In genomic region chr5:30674001-30674400, GRCm38 (mm10) we compare ENCODE assay signal across 29 mouse cellular contexts. TPM values are rescaled to one million over a fixed set of nuclear protein-coding genes. Genes with fewer than 3 reads are reported as not detected.
DNase-seq lines count a peak whose midpoint lies in the region; ATAC-seq and TF ChIP-seq lines count a peak whose summit lies in the region.
"Had no signal": no experiment of that assay in that cellular context is flagged by ENCODE, and none has a peak within 500 bp of the region (broad histone marks: within the 10 kb centered on the region; RNA-seq: fewer than 3 reads in every experiment).

No protein-coding gene starts in this region.

- no peak for TF ChIP-seq CTCF in liver, adult 2 months (IDR thresholded peaks at IDR 0.05; ENCODE audit: low read depth, low read length)

- no peak overlapping the region for H3K9ac ChIP-seq in liver, adult 2 months (ENCODE audit: low read depth, low read length)
- H3K9ac ChIP-seq in liver, embryonic 12.5 days, result no peak overlapping the region
- no peak overlapping the region for H3K9ac ChIP-seq in liver, embryonic 13.5 days
- no peak overlapping the region for H3K9ac ChIP-seq in liver, embryonic 16.5 days (ENCODE audit: low read depth, low read length)
- no peak overlapping the region for H3K9ac ChIP-seq in hindbrain, embryonic 14.5 days
- H3K9ac ChIP-seq: embryonic facial prominence, embryonic 12.5 days; embryonic facial prominence, embryonic 15.5 days; forebrain, postnatal 0 days; heart, embryonic 12.5 days; heart, embryonic 15.5 days; hindbrain, embryonic 15.5 days had no signal

- peak; percentile 55 for DNase-seq in liver, adult 2 months (ENCODE audit: extremely low read depth, low read depth, low spot score)
- DNase-seq in liver, embryonic 13.5 days, result no peak
- DNase-seq in hindbrain, embryonic 14.5 days (ENCODE audit: low spot score), result no peak
- no peak for DNase-seq in thymus, postnatal 10 days (ENCODE audit: low spot score in 2 of 2)
- DNase-seq: adrenal gland, postnatal 10 days; adrenal gland, postnatal 36 days; B cell, adult 2 months; cerebellum, adult 11 months; cerebellum, adult 2 months; cerebellum, adult 9-11 months; cerebellum, postnatal 25 days; forebrain, postnatal 0 days; gastrocnemius, adult 2 months; gastrocnemius, postnatal 14 days; heart, adult 18-20 months; heart, postnatal 10 days; heart, postnatal 4 days had no signal

- H3K27me3 ChIP-seq in liver, adult 2 months (ENCODE audit: control insufficient read depth, insufficient read depth, low read length), result no peaks in the 10 kb centered on the region
- H3K27me3 ChIP-seq in liver, embryonic 12.5 days (replicated peaks), result no peaks in the 10 kb centered on the region
- no peaks in the 10 kb centered on the region for H3K27me3 ChIP-seq in liver, embryonic 13.5 days
- no peaks in the 10 kb centered on the region for H3K27me3 ChIP-seq in liver, embryonic 16.5 days (ENCODE audit: control insufficient read depth, insufficient read depth, low read depth, low read length)
- H3K27me3 ChIP-seq in hindbrain, embryonic 14.5 days (ENCODE audit: control insufficient read depth, insufficient read depth, low read length), result no peaks in the 10 kb centered on the region
- H3K27me3 ChIP-seq: CH12.LX; embryonic facial prominence, embryonic 12.5 days; embryonic facial prominence, embryonic 15.5 days; heart, embryonic 12.5 days; heart, embryonic 15.5 days; hindbrain, embryonic 15.5 days; Patski had no signal

- H3K9me3 ChIP-seq in liver, embryonic 12.5 days (replicated peaks), result no peaks in the 10 kb centered on the region
- no peaks in the 10 kb centered on the region for H3K9me3 ChIP-seq in liver, embryonic 13.5 days (replicated peaks)
- H3K9me3 ChIP-seq in liver, embryonic 16.5 days (replicated peaks; ENCODE audit: control insufficient read depth, low read length), result no peaks in the 10 kb centered on the region
- no peaks in the 10 kb centered on the region for H3K9me3 ChIP-seq in hindbrain, embryonic 14.5 days (ENCODE audit: control insufficient read depth, low read length)
- H3K9me3 ChIP-seq: embryonic facial prominence, embryonic 12.5 days; embryonic facial prominence, embryonic 15.5 days; G1E; heart, embryonic 12.5 days; heart, embryonic 15.5 days; hindbrain, embryonic 15.5 days had no signal

- H3K4me3 ChIP-seq in liver, adult 2 months (ENCODE audit: insufficient read depth, low read depth, low read length), result no peak overlapping the region
- H3K4me3 ChIP-seq in liver, embryonic 12.5 days, result no peak overlapping the region
- H3K4me3 ChIP-seq in liver, embryonic 13.5 days (replicated peaks), result no peak overlapping the region
- H3K4me3 ChIP-seq in liver, embryonic 16.5 days (ENCODE audit: low read depth, low read length), result no peak overlapping the region
- no peak overlapping the region for H3K4me3 ChIP-seq in hindbrain, embryonic 14.5 days (replicated peaks; ENCODE audit: low read length)
- H3K4me3 ChIP-seq: embryonic facial prominence, embryonic 12.5 days; embryonic facial prominence, embryonic 15.5 days; gastrocnemius, adult 2 months; heart, embryonic 12.5 days; heart, embryonic 15.5 days; hindbrain, embryonic 15.5 days had no signal

- peaks cover 1% of the 10 kb centered on the region; the same call in 1 of the 2 replicates for H3K4me1 ChIP-seq in liver, adult 2 months (ENCODE audit: control insufficient read depth, insufficient read depth, low read length)
- peaks cover 13% of the 10 kb centered on the region for H3K4me1 ChIP-seq in liver, embryonic 12.5 days
- peaks cover 17% of the 10 kb centered on the region for H3K4me1 ChIP-seq in liver, embryonic 13.5 days (replicated peaks)
- peaks cover 11% of the 10 kb centered on the region for H3K4me1 ChIP-seq in liver, embryonic 16.5 days (ENCODE audit: control insufficient read depth, low read depth, low read length)
- H3K4me1 ChIP-seq in hindbrain, embryonic 14.5 days (replicated peaks; ENCODE audit: control insufficient read depth, insufficient read depth, low read length), result no peaks in the 10 kb centered on the region
- H3K4me1 ChIP-seq: embryonic facial prominence, embryonic 12.5 days; hindbrain, embryonic 15.5 days had no signal

- WGBS in liver, adult 2 months, result 28% methylated on average over 7 of the region's 7 CpGs
- 82% methylated on average over 7 of the region's 7 CpGs for WGBS in liver, embryonic 12.5 days (ENCODE audit: insufficient replicate concordance)
- WGBS in liver, embryonic 13.5 days (ENCODE audit: insufficient replicate concordance), result 74% methylated on average over 7 of the region's 7 CpGs
- 82% methylated on average over 7 of the region's 7 CpGs for WGBS in liver, embryonic 16.5 days (ENCODE audit: insufficient replicate concordance)
- 86% methylated on average over 7 of the region's 7 CpGs for WGBS in hindbrain, embryonic 14.5 days

- no peak for ATAC-seq in liver, embryonic 12.5 days
- no peak for ATAC-seq in liver, embryonic 13.5 days (ENCODE audit: low read depth)
- peak; percentile 61; the same call in 1 of the 2 replicates for ATAC-seq in liver, embryonic 16.5 days (ENCODE audit: low read depth)
- ATAC-seq in hindbrain, embryonic 14.5 days (ENCODE audit: low FRiP score), result no peak
- ATAC-seq: forebrain, embryonic 14.5 days; forebrain, postnatal 0 days; Patski had no signal

- H3K36me3 ChIP-seq in liver, adult 2 months (ENCODE audit: control insufficient read depth, insufficient read depth, low read length), result no peaks in the 10 kb centered on the region
- peaks cover 93% of the 10 kb centered on the region for H3K36me3 ChIP-seq in liver, embryonic 12.5 days
- peaks cover 86% of the 10 kb centered on the region for H3K36me3 ChIP-seq in liver, embryonic 13.5 days
- H3K36me3 ChIP-seq in liver, embryonic 16.5 days (ENCODE audit: control insufficient read depth, insufficient read depth), result peaks cover 63% of the 10 kb centered on the region
- no peaks in the 10 kb centered on the region for H3K36me3 ChIP-seq in hindbrain, embryonic 14.5 days (replicated peaks; ENCODE audit: control insufficient read depth, insufficient read depth)
- H3K36me3 ChIP-seq: hindbrain, embryonic 15.5 days had no signal

- H3K27ac ChIP-seq in liver, adult 2 months (replicated peaks; ENCODE audit: insufficient read depth, low read depth, low read length), result no peak overlapping the region
- no peak overlapping the region for H3K27ac ChIP-seq in liver, embryonic 12.5 days
- peak overlapping the region; percentile 50; the same call in 1 of the 2 replicates for H3K27ac ChIP-seq in liver, embryonic 13.5 days
- H3K27ac ChIP-seq in liver, embryonic 16.5 days (ENCODE audit: low read length), result peak overlapping the region; percentile 27; the same call in 1 of the 2 replicates
- no peak overlapping the region for H3K27ac ChIP-seq in hindbrain, embryonic 14.5 days
- H3K27ac ChIP-seq: embryonic facial prominence, embryonic 12.5 days; embryonic facial prominence, embryonic 15.5 days; gastrocnemius, adult 2 months; heart, embryonic 15.5 days; hindbrain, embryonic 15.5 days had no signal

- no peak overlapping the region for H3K4me2 ChIP-seq in liver, embryonic 12.5 days
- no peak overlapping the region for H3K4me2 ChIP-seq in liver, embryonic 13.5 days
- no peak overlapping the region for H3K4me2 ChIP-seq in liver, embryonic 16.5 days (ENCODE audit: low read depth, low read length)
- H3K4me2 ChIP-seq in hindbrain, embryonic 14.5 days (replicated peaks), result no peak overlapping the region
- H3K4me2 ChIP-seq: embryonic facial prominence, embryonic 12.5 days; embryonic facial prominence, embryonic 15.5 days; heart, embryonic 12.5 days; heart, embryonic 15.5 days; hindbrain, embryonic 15.5 days had no signal

- H3K79me2 ChIP-seq in liver, adult 2 months (ENCODE audit: control insufficient read depth, insufficient read depth, low read length), result no peaks in the 10 kb centered on the region

- TF ChIP-seq POLR2A in liver, adult 2 months (IDR thresholded peaks at IDR 0.05; ENCODE audit: extremely low read depth, insufficient read depth, low read length), result no peak

RNA-seq across cellular contexts. Expression of gene Cenpa, which starts 7.4 kb away (rescaled TPM):
- total RNA-seq in liver, adult 2 months (2014; rRNA removed), result 5.3 and 6.8 TPM in 2 replicates
- polyA plus RNA-seq in liver, adult 2 months (2012; rRNA removed), result 5.7 and 8.0 TPM in 2 replicates
- polyA plus RNA-seq in liver, embryonic 12.5 days (2016; fragmentation: Nextera tagmentation; extraction: Ambion mirVana), result 259 and 265 TPM in 2 replicates
- 229 and 232 TPM in 2 replicates for polyA plus RNA-seq in liver, embryonic 13.5 days (2015; fragmentation: Nextera tagmentation; extraction: Ambion mirVana)
- polyA plus RNA-seq in liver, embryonic 16.5 days (2015; fragmentation: Nextera tagmentation; extraction: Ambion mirVana), result 160 and 163 TPM in 2 replicates
- polyA plus RNA-seq in hindbrain, embryonic 14.5 days (2014; fragmentation: Nextera tagmentation; extraction: Ambion mirVana), result 41.0 and 45.0 TPM in 2 replicates

RNA-seq across cellular contexts. Expression of gene Slc35f6, which starts 26.3 kb away (rescaled TPM):
- 16.2 and 19.0 TPM in 2 replicates for total RNA-seq in liver, adult 2 months (2014; rRNA removed)
- 44.3 and 55.4 TPM in 2 replicates for polyA plus RNA-seq in liver, adult 2 months (2012; rRNA removed)
- 10.3 and 12.1 TPM in 2 replicates for polyA plus RNA-seq in liver, embryonic 12.5 days (2016; fragmentation: Nextera tagmentation; extraction: Ambion mirVana)
- polyA plus RNA-seq in liver, embryonic 13.5 days (2015; fragmentation: Nextera tagmentation; extraction: Ambion mirVana), result 10.2 and 10.6 TPM in 2 replicates
- polyA plus RNA-seq in liver, embryonic 16.5 days (2015; fragmentation: Nextera tagmentation; extraction: Ambion mirVana), result 10.5 and 12.6 TPM in 2 replicates
- 33.3 and 41.0 TPM in 2 replicates for polyA plus RNA-seq in hindbrain, embryonic 14.5 days (2014; fragmentation: Nextera tagmentation; extraction: Ambion mirVana)

RNA-seq across cellular contexts. Expression of gene Dpysl5, which starts 37.4 kb away (rescaled TPM):
- not detected in 2 replicates for total RNA-seq in liver, adult 2 months (2014; rRNA removed)
- polyA plus RNA-seq in liver, adult 2 months (2012; rRNA removed), result 0.06 TPM in 2 replicates
- polyA plus RNA-seq in liver, embryonic 12.5 days (2016; fragmentation: Nextera tagmentation; extraction: Ambion mirVana), result 0.20 and 0.36 TPM in 2 replicates
- polyA plus RNA-seq in liver, embryonic 13.5 days (2015; fragmentation: Nextera tagmentation; extraction: Ambion mirVana), result 0.20 and 0.33 TPM in 2 replicates
- 0.32 and 0.37 TPM in 2 replicates for polyA plus RNA-seq in liver, embryonic 16.5 days (2015; fragmentation: Nextera tagmentation; extraction: Ambion mirVana)
- 202 and 220 TPM in 2 replicates for polyA plus RNA-seq in hindbrain, embryonic 14.5 days (2014; fragmentation: Nextera tagmentation; extraction: Ambion mirVana)
- total RNA-seq: common myeloid progenitor, adult 5-6 weeks had no signal
- polyA plus RNA-seq: G1E had no signal

Comparison
In these comparisons a context has a peak if more than half of its experiments do, and no peak if none do; other contexts are left out.
1. H3K27ac ChIP-seq: peak in liver, embryonic 13.5 days (single experiment) and liver, embryonic 16.5 days (single experiment); none in liver, adult 2 months (single experiment), liver, embryonic 12.5 days (single experiment) and hindbrain, embryonic 14.5 days (single experiment).
2. RNA of gene Dpysl5, which starts 37.4 kb away (polyA plus RNA-seq): 202 to 220 TPM in hindbrain, embryonic 14.5 days; 0.20 to 0.33 TPM in liver, embryonic 13.5 days, 0.32 to 0.37 TPM in liver, embryonic 16.5 days, 0.20 to 0.36 TPM in liver, embryonic 12.5 days and 0.06 TPM in liver, adult 2 months; every median in the first group is over 100 times any median in the second.